Mouse (Mus musculus) hindbrain, embryonic 16.5 days (tissue): ENCODE measurements around the gene Kcnj6. TPM values are rescaled to one million over a fixed set of nuclear protein-coding genes. Genes with fewer than 3 reads are reported as not detected.

ENCODE experiments used
- ATAC-seq: fragments of 200-750 bp; cut with Nextera tagmentation; 2 replicates; pipeline ENCODE4 v1.8.0; 2017; ENCODE audit warnings: moderate TSS enrichment, moderate library complexity
- H3K27ac ChIP-seq: fragments of 300-500 bp; sonication (generic); 2 replicates; pipeline ENCODE4 v1.5.1; 2014; ENCODE audit warnings: low read depth, mild to moderate bottlenecking, control low read depth, low read length, moderate library complexity
- H3K27me3 ChIP-seq: fragments of 300-500 bp; sonication (generic); replicated peaks from 2 replicates; pipeline ENCODE4 v1.6.1; 2014; ENCODE audit warnings: low read length; ENCODE audit not compliant: control insufficient read depth, insufficient read depth
- H3K36me3 ChIP-seq: fragments of 300-500 bp; sonication (generic); 2 replicates; pipeline ENCODE4 v1.6.1; 2014; ENCODE audit warnings: mild to moderate bottlenecking, low read length, moderate library complexity, mixed read lengths; ENCODE audit not compliant: control insufficient read depth, insufficient read depth
- H3K4me1 ChIP-seq: fragments of 300-500 bp; sonication (generic); 2 replicates; pipeline ENCODE4 v1.6.1; 2014; ENCODE audit warnings: low read depth, low read length; ENCODE audit not compliant: control insufficient read depth, insufficient read depth
- H3K4me2 ChIP-seq: fragments of 300-500 bp; sonication (generic); 2 replicates; pipeline ENCODE4 v1.6.1; 2014; ENCODE audit warnings: mild to moderate bottlenecking, low read length, control low read depth, moderate library complexity
- H3K4me3 ChIP-seq: fragments of 300-500 bp; sonication (generic); 2 replicates; pipeline ENCODE4 v1.5.1; 2014; ENCODE audit warnings: mild to moderate bottlenecking, low read length, control low read depth, moderate library complexity
- H3K9ac ChIP-seq: fragments of 300-500 bp; sonication (generic); 2 replicates; pipeline ENCODE4 v1.6.1; 2014; ENCODE audit warnings: low read depth, mild to moderate bottlenecking, control low read depth, low read length, moderate library complexity
- H3K9me3 ChIP-seq: fragments of 300-500 bp; sonication (generic); 2 replicates; pipeline ENCODE4 v1.6.1; 2014; ENCODE audit warnings: mild to moderate bottlenecking, low read length, moderate library complexity; ENCODE audit not compliant: control insufficient read depth
- WGBS: fragments of 180-500 bp; shearing (Covaris S2); extraction: QIAGEN DNeasy Blood & Tissue Kit; methylation state at CpG from one replicate; pipeline ENCODE4 v1.1.7; 2014; 5-methylcytosine and 5-hydroxymethylcytosine counted together
- polyA plus RNA-seq: library from polyadenylated mRNA; unstranded; fragments of >200 nt; fragmentation: Nextera tagmentation; extraction: Ambion mirVana; gene quantifications from 2 replicates; pipeline ENCODE4 v1.2.1, GENCODE M21; 2015

The Kcnj6 gene
- polyA plus RNA-seq, 1 experiment from 2014 or later: 6.2 TPM

GRCm38 (mm10) chr16:94956410-94956809 lies 41.1 kb downstream of the Kcnj6 start:
- Histone ChIP-seq H3K27ac (no peak overlapping the region), H3K9ac (no peak overlapping the region), H3K4me3 (no peak overlapping the region), H3K27me3 (no peaks in the 10 kb centered on the region), H3K4me1 (no peaks in the 10 kb centered on the region), H3K9me3 (no peaks in the 10 kb centered on the region), H3K4me2 (no peak overlapping the region), H3K36me3 (no peaks in the 10 kb centered on the region)
- 91% methylated on average over 6 of the region's 6 CpGs for WGBS
- ATAC-seq: no peak

DNA sequence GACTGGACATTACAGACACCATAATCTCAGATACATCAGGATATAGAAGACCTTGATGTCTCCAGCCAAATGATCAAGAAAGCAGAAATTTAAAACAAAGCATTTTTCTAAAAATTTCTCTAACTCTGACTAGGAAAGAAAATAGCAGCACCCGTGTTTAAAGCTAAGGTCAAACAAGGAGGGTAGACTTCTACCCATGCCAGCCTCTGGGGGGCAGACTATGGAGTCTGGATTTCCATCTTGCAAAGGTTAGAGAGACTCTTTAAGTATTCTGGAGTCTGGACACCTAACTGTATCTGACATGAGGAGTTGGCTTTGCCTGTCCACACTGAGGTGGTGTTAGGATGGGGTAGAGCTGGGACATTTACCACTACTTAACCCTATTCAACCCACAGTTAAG lies 44.2 kb downstream of the Kcnj6 start:
- Histone ChIP-seq H3K9ac (no peak overlapping the region), H3K4me3 (no peak overlapping the region), H3K4me1 (no peaks in the 10 kb centered on the region), H3K27ac (no peak overlapping the region), H3K27me3 (no peaks in the 10 kb centered on the region), H3K36me3 (no peaks in the 10 kb centered on the region), H3K4me2 (no peak overlapping the region), H3K9me3 (no peaks in the 10 kb centered on the region)
- ATAC-seq: no peak
- 89% methylated on average over 1 of the region's 1 CpGs for WGBS

GRCm38 (mm10) chr16:94949172-94949571 lies 48.3 kb downstream of the Kcnj6 start:
- 81% methylated on average over 7 of the region's 7 CpGs for WGBS
- ATAC-seq: no peak
- Histone ChIP-seq H3K9ac (no peak overlapping the region), H3K9me3 (no peaks in the 10 kb centered on the region), H3K4me3 (no peak overlapping the region), H3K27me3 (no peaks in the 10 kb centered on the region), H3K4me2 (no peak overlapping the region), H3K27ac (no peak overlapping the region), H3K36me3 (no peaks in the 10 kb centered on the region), H3K4me1 (no peaks in the 10 kb centered on the region)

DNA sequence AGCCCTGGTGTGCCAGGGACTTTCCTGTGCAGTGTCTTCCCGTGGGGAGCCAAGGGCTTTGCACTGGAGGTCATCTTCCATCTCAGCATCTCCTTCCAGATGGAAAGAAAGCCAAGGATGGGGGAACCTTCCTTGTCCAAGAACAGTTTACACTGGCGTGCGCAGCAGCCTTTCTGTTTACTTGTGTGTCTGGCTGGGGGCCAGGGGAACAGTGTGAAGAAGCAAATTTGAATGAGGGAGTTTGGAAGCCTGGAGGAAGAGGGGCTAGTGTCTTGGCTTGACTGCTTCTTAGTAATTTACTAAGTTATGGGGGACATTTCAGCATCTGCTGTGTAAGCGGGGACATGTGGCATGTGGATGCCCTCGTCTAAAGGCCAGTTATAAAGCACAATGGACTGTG lies 50.7 kb downstream of the Kcnj6 start:
- Histone ChIP-seq H3K27me3 (no peaks in the 10 kb centered on the region), H3K36me3 (no peaks in the 10 kb centered on the region), H3K4me2 (no peak overlapping the region), H3K4me1 (no peaks in the 10 kb centered on the region), H3K4me3 (no peak overlapping the region), H3K27ac (no peak overlapping the region), H3K9me3 (no peaks in the 10 kb centered on the region), H3K9ac (no peak overlapping the region)
- 53% methylated on average over 5 of the region's 5 CpGs for WGBS
- ATAC-seq: no peak; the same call in 1 of the 2 replicates

DNA sequence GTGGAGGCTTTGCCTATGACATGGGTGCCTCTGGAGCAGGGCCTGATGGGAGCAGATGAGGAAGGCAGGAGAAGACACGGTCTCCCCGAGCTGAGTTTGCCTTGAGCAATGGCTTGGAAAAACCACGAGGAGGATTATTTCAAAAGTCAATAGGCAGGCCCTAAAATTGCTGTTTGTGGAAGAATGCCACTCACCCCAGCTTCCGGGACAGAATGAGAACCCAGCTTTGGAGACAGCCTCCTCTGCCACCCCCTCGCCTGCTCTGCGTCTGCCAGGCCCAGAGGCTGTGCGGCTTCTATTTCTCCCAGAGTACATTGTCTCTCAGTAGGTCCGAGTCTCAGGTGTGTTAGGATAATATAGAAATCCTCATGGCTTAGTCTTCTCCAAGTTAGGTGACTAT lies 64.8 kb downstream of the Kcnj6 start:
- Histone ChIP-seq H3K4me1 (peaks cover 9% of the 10 kb centered on the region), H3K4me2 (no peak overlapping the region), H3K27me3 (no peaks in the 10 kb centered on the region; the same call in 1 of the 2 replicates), H3K4me3 (no peak overlapping the region), H3K27ac (no peak overlapping the region; the same call in 1 of the 2 replicates), H3K9ac (no peak overlapping the region), H3K9me3 (no peaks in the 10 kb centered on the region), H3K36me3 (no peaks in the 10 kb centered on the region)
- no peak for ATAC-seq
- WGBS: 79% methylated on average over 8 of the region's 8 CpGs

DNA sequence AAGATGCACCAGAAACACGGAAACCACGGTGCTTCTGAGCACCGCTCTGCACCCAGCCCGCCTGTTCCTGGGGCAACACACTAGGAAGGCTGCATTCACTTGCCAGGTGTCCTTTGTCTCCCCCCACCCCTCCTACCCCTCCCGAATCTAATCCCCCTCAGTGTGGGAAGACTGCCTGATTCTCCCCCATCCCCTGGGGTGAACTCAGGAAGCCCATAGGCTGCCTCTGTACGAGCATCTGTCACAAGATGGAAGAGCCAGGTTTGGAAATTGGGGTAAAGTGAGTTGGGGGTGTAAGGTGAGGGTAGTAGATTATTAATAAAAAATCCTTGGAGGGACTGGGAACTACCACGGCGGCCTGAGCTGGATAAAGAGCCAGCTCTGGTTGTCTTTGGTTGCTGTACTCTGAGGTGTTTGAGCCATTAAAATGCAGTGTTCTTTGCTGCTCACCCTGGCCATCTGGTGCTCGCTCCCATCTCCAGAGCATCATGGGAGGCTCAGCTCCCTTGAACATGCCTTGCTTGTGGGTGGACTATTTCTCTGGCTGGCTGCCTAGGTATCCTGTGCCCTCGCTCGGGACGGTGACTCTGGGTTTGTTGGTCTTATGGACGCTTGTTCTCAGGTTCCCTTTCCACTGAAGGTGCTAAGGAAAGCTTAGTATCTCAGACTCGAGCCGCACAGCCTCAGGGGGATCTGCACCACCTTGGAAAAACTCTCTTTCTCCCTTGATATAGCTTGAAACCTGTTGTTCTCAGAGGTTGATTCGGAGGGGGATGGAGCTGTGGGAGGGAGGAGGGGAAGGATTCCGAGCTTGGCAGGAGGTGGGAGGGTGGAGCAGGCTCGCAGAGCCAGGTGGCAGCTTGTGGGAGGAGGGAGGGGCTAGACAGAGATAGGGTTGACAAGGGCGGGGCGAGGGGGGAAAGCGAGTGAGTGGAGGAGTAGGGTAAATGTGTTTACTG lies 65.9 kb downstream of the Kcnj6 start:
- Histone ChIP-seq H3K4me3 (no peak overlapping the region), H3K27ac (peak overlapping the region; percentile 59), H3K9me3 (no peaks in the 10 kb centered on the region), H3K4me2 (peak overlapping the region; percentile 37), H3K4me1 (peaks cover 9% of the 10 kb centered on the region), H3K36me3 (no peaks in the 10 kb centered on the region), H3K9ac (no peak overlapping the region), H3K27me3 (no peaks in the 10 kb centered on the region; the same call in 1 of the 2 replicates)
- ATAC-seq: peak; percentile 73
- WGBS: 9% methylated on average over 21 of the region's 21 CpGs

GRCm38 (mm10) chr16:94925364-94925763 lies 72.1 kb downstream of the Kcnj6 start:
- H3K9me3 ChIP-seq: no peaks in the 10 kb centered on the region
- WGBS: 7% methylated on average over 6 of the region's 6 CpGs
- H3K9ac ChIP-seq: no peak overlapping the region
- no peaks in the 10 kb centered on the region for H3K36me3 ChIP-seq
- H3K27me3 ChIP-seq: no peaks in the 10 kb centered on the region
- no peak overlapping the region for H3K4me2 ChIP-seq
- no peak overlapping the region for H3K4me3 ChIP-seq
- no peak overlapping the region for H3K27ac ChIP-seq
- ATAC-seq: no peak
- no peaks in the 10 kb centered on the region for H3K4me1 ChIP-seq

DNA sequence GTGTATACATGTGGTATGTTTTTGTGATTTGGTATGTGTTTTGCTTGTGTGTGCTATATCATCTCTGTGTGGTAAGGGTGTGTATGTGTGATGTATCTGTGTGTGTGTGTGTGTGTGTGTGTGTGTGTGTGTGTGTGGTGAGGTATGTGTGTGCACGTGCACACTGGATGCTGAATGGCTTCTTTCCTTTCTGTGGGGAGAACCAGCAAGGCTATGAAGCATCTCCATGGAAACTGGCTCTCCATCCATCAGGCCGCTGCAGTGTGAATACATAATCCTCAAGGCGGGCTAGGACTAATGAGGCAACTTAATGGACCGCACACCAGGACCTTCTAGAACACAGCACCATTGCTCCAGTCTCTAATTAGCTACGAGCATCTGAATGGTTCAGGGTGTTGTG lies 78.3 kb downstream of the Kcnj6 start:
- ATAC-seq: peak; percentile 82
- 20% methylated on average over 5 of the region's 5 CpGs for WGBS
- peak overlapping the region; percentile 23; the same call in 1 of the 2 replicates for H3K27ac ChIP-seq

DNA sequence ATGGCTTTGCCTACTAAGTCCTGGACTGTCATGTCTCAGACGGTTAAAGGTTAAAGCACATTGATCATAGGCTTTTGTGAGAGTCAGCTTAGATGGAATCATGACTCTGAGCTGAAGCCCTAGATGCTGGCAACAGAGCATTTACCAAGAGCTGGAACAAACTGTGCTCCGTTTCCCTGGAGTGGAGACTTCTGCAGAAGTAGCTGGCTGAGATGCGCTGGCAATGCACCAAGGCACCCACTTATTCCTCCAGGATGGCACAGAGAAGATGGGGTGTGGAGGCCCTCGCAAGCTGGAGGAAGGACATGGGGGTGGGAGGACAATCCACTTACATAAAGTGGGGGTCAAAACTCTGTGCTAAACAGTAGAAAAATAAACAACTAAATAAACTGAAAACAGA lies 91.5 kb downstream of the Kcnj6 start:
- no peak for ATAC-seq
- Histone ChIP-seq H3K9me3 (no peaks in the 10 kb centered on the region), H3K9ac (no peak overlapping the region), H3K27me3 (no peaks in the 10 kb centered on the region), H3K4me1 (no peaks in the 10 kb centered on the region), H3K4me3 (no peak overlapping the region), H3K36me3 (no peaks in the 10 kb centered on the region), H3K27ac (no peak overlapping the region), H3K4me2 (no peak overlapping the region)
- WGBS: 92% methylated on average over 4 of the region's 4 CpGs

More for the DNA sequence above, 78.3 kb downstream of the Kcnj6 start:
- Histone ChIP-seq H3K9me3 (no peaks in the 10 kb centered on the region), H3K4me1 (peaks cover 4% of the 10 kb centered on the region), H3K27me3 (no peaks in the 10 kb centered on the region), H3K4me2 (no peak overlapping the region), H3K9ac (no peak overlapping the region), H3K4me3 (no peak overlapping the region), H3K36me3 (no peaks in the 10 kb centered on the region)
